Mouse (Mus musculus): ENCODE results near the gene Twsg1. TPM values are rescaled to one million over a fixed set of nuclear protein-coding genes. Genes with fewer than 3 reads are reported as not detected.

The Twsg1 gene
- total RNA-seq, 1 experiment from 2014 or later, result 39.7 TPM

DNA sequence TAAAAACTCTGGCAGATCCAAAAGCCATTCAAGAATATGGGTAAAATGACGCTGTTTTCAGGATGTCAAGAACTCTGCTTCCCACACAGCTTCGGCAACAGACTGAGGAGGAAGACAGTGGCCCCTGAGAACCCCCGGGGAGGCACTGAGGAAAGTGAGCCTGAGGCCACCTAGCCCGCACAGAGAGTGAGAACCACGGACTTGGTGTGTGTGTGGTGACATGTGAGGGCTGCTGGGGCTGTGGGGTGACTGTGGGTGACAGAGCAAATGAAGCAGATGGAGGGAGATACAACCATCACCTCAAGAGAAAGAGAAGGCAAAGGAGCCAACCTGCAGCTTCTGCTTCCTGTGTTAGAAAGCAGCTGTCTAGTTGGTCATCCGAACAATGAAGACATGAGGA, 79.0 kb downstream of the Twsg1 start:
- peak; percentile 19 to 23; a peak in 2 of 4 replicates for ATAC-seq (replicated peaks in 1 of 2; ENCODE audit: insufficient read depth in 1 of 2, low FRiP score in 2 of 2, low TSS enrichment in 1 of 2, low read depth in 1 of 2, poor library complexity in 2 of 2, severe bottlenecking in 2 of 2)

Other genes starting within 250 kb of the Twsg1 start
- 67.1 and 73.0 TPM in 2 replicates for gene Rab31, start 178.5 kb downstream of the Twsg1 start, total RNA-seq (2017)
- 50.5 and 51.6 TPM in 2 replicates for gene Ppp4r1, start 168.7 kb downstream of the Twsg1 start, total RNA-seq (2017)
- gene Ralbp1, start 65.4 kb downstream of the Twsg1 start, total RNA-seq (2017), result 101 and 125 TPM in 2 replicates
- gene Ankrd12, start 125.9 kb upstream of the Twsg1 start, total RNA-seq (2017), result 53.3 and 58.1 TPM in 2 replicates
- gene Ndufv2, start 150.3 kb upstream of the Twsg1 start, total RNA-seq (2017), result 196 and 200 TPM in 2 replicates
- gene Washc1, start 160.3 kb upstream of the Twsg1 start, total RNA-seq (2017), result 34.0 and 36.1 TPM in 2 replicates
- 25.3 and 26.8 TPM in 2 replicates for gene Ddx11, start 172.3 kb upstream of the Twsg1 start, total RNA-seq (2017)

All from hematopoietic stem cell, adult 5-6 weeks (primary cell).